In genomic region chr16:33732846-33733580, GRCm38 (mm10) we compare ENCODE assay signal across 12 mouse cellular contexts. TPM values are rescaled to one million over a fixed set of nuclear protein-coding genes. Genes with fewer than 3 reads are reported as not detected.
A peak's percentile ranks its signal among the peaks of the same experiment; 100 is the strongest.
DNase-seq lines count a peak whose midpoint lies in the region; ATAC-seq lines count a peak whose summit lies in the region.
"Had no signal": no experiment of that assay in that cellular context is flagged by ENCODE, and none has a peak within 500 bp of the region (broad histone marks: within the 10 kb centered on the region; RNA-seq: fewer than 3 reads in every experiment).

No protein-coding gene starts in this region.

- no peak for ATAC-seq in neural tube, embryonic 13.5 days (ENCODE audit: low read depth)
- ATAC-seq: lung, postnatal 0 days; Patski had no signal

- peak; percentile 41 to 53 for DNase-seq in cerebellum, adult 18-20 months
- no peak for DNase-seq in cerebellum, adult 8-10 months
- DNase-seq in neural tube, embryonic 10.5 days (ENCODE audit: extremely low spot score, low spot score): no peak
- peak; percentile 61 for DNase-seq in layer of hippocampus, adult 9-11 months
- peak; percentile 94 for DNase-seq in splenic B cell, adult 2 months (ENCODE audit: low read depth, low spot score)
- DNase-seq in thymus, postnatal 4 days: no peak
- DNase-seq in testis, postnatal 14 days (ENCODE audit: low spot score): no peak
- DNase-seq: adrenal gland, postnatal 36 days had no signal

- 52% methylated on average over 15 of the region's 15 CpGs for WGBS in neural tube, embryonic 13.5 days

- no peak overlapping the region for H3K9ac ChIP-seq in neural tube, embryonic 13.5 days
- H3K9ac ChIP-seq: kidney, embryonic 15.5 days had no signal

- no peak overlapping the region for H3K4me2 ChIP-seq in neural tube, embryonic 13.5 days
- H3K4me2 ChIP-seq: kidney, embryonic 15.5 days had no signal

- H3K4me3 ChIP-seq in neural tube, embryonic 13.5 days: no peak overlapping the region
- H3K4me3 ChIP-seq: kidney, embryonic 15.5 days had no signal

- no peaks in the 10 kb centered on the region for H3K27me3 ChIP-seq in neural tube, embryonic 13.5 days
- no peaks in the 10 kb centered on the region for H3K27me3 ChIP-seq in splenic B cell, adult 2 months (ENCODE audit: control insufficient read depth, insufficient read depth, low read length, poor library complexity, severe bottlenecking)
- H3K27me3 ChIP-seq: kidney, embryonic 15.5 days; Patski had no signal

- H3K4me1 ChIP-seq in neural tube, embryonic 13.5 days (replicated peaks): peaks cover 41% of the 10 kb centered on the region

- H3K9me3 ChIP-seq in neural tube, embryonic 13.5 days: no peaks in the 10 kb centered on the region
- H3K9me3 ChIP-seq: kidney, embryonic 15.5 days had no signal

- H3K36me3 ChIP-seq in neural tube, embryonic 13.5 days: peaks cover 4% of the 10 kb centered on the region; the same call in 1 of the 2 replicates
- peaks cover 2% of the 10 kb centered on the region for H3K36me3 ChIP-seq in splenic B cell, adult 2 months (ENCODE audit: control insufficient read depth, insufficient read depth, low read length, poor library complexity, severe bottlenecking)

- peak overlapping the region; percentile 19 for H3K27ac ChIP-seq in neural tube, embryonic 13.5 days (replicated peaks)
- H3K27ac ChIP-seq: kidney, embryonic 15.5 days had no signal

RNA-seq across cellular contexts. Expression of gene Heg1, which starts 48.8 kb away (rescaled TPM):
- 9.6 and 12.6 TPM in 2 replicates for polyA plus RNA-seq in neural tube, embryonic 13.5 days (2015; fragmentation: Nextera tagmentation; extraction: Ambion mirVana)

Comparison
In these comparisons a context has a peak if more than half of its experiments do, and no peak if none do; other contexts are left out.
1. DNase-seq: peak in cerebellum, adult 18-20 months (2 of 2), layer of hippocampus, adult 9-11 months (single experiment) and splenic B cell, adult 2 months (single experiment); none in cerebellum, adult 8-10 months (single experiment), neural tube, embryonic 10.5 days (single experiment), thymus, postnatal 4 days (single experiment) and testis, postnatal 14 days (single experiment).